Mouse (Mus musculus) E14TG2a.4 (cell line): ENCODE measurements around the gene Gimd1.

Experiments
- H3K27me3 ChIP-seq: 2 replicates; pipeline ENCODE4 v1.6.1; 2014; ENCODE audit warnings: low read length, control low read depth; ENCODE audit not compliant: insufficient read depth
- H3K36me3 ChIP-seq: 2 replicates; pipeline ENCODE4 v1.6.1; 2014; ENCODE audit warnings: low read length, control low read depth; ENCODE audit not compliant: insufficient read depth
- H3K4me1 ChIP-seq: replicated peaks from 2 replicates; pipeline ENCODE4 v1.6.1; 2014; ENCODE audit warnings: low read depth, low read length, control low read depth
- H3K4me3 ChIP-seq: replicated peaks from 2 replicates; pipeline ENCODE4 v1.5.1; 2014; ENCODE audit warnings: mild to moderate bottlenecking, low read length
- H3K9me3 ChIP-seq: 2 replicates; pipeline ENCODE4 v1.6.1; 2014; ENCODE audit warnings: low read length, control low read depth
- CTCF ChIP-seq: conservative IDR thresholded peaks from 2 replicates; pipeline ENCODE4 v1.5.1; 2014; ENCODE audit warnings: low read length
- NANOG ChIP-seq: IDR thresholded peaks from 2 replicates; pipeline ENCODE4 v1.6.1; 2014; ENCODE audit warnings: borderline replicate concordance, low read length, mixed read lengths
- POU5F1 ChIP-seq: IDR thresholded peaks from 2 replicates; pipeline ENCODE4 v1.6.1; 2014; ENCODE audit warnings: low read length, borderline replicate concordance

Gimd1 gene

GRCm38 (mm10) chr3:132683447-132684230 lies 54.0 kb downstream of the Gimd1 start, which contains the start of gene Tbck:
Gene Tbck, plus strand, starts transcription at chr3:132684144.
- H3K4me3 ChIP-seq: peak within 1 kb of the TSS; percentile 97
- peaks cover 26% of the 10 kb centered on the region for H3K4me1 ChIP-seq
- peaks cover 4% of the 10 kb centered on the region; the same call in 1 of the 2 replicates for H3K36me3 ChIP-seq
- H3K9me3 ChIP-seq: no peaks in the 10 kb centered on the region
- H3K27me3 ChIP-seq: no peaks in the 10 kb centered on the region
- TF ChIP-seq POU5F1 (no peak), CTCF (no peak), NANOG (no peak)

GRCm38 (mm10) chr3:132684231-132684928 lies 54.8 kb downstream of the Gimd1 start, which contains the start of gene Aimp1:
Gene Aimp1, minus strand, starts transcription at chr3:132684370.
- Histone ChIP-seq H3K36me3 (peaks cover 4% of the 10 kb centered on the region; the same call in 1 of the 2 replicates), H3K27me3 (no peaks in the 10 kb centered on the region), H3K9me3 (no peaks in the 10 kb centered on the region), H3K4me3 (peak within 1 kb of the TSS; percentile 97), H3K4me1 (peaks cover 26% of the 10 kb centered on the region)
- no peak for TF ChIP-seq POU5F1
- TF ChIP-seq CTCF: no peak
- no peak for TF ChIP-seq NANOG
